18 mouse cellular contexts compared by ENCODE assay signal in genomic region chr7:54622436-54622835, GRCm38 (mm10).
"Had no signal": no experiment of that assay in that cellular context is flagged by ENCODE, and none has a peak within 500 bp of the region (broad histone marks: within the 10 kb centered on the region; RNA-seq: fewer than 3 reads in every experiment).

No protein-coding gene starts in this region.

- H3K27ac ChIP-seq: midbrain, embryonic 10.5 days; midbrain, embryonic 12.5 days; neural tube, embryonic 13.5 days; neural tube, embryonic 15.5 days had no signal

- H3K27me3 ChIP-seq: midbrain, embryonic 12.5 days; neural tube, embryonic 13.5 days; neural tube, embryonic 15.5 days had no signal

- ATAC-seq: midbrain, embryonic 16.5 days had no signal

- H3K9ac ChIP-seq: lung, embryonic 14.5 days; midbrain, embryonic 12.5 days; neural tube, embryonic 13.5 days; neural tube, embryonic 15.5 days had no signal

- H3K4me2 ChIP-seq: lung, embryonic 14.5 days; midbrain, embryonic 12.5 days; neural tube, embryonic 13.5 days; neural tube, embryonic 15.5 days had no signal

- DNase-seq: lung, embryonic 14.5 days; lung, postnatal 10 days; lung, postnatal 4 days; midbrain, embryonic 14.5 days; retina, postnatal 1 day; right cerebral cortex, adult 18-20 months; right cerebral cortex, postnatal 25 days; right cerebral cortex, postnatal 4 days; spleen, adult 18-20 months; thymus, adult 18-20 months; thymus, postnatal 14 days; thymus, postnatal 36 days had no signal

- H3K36me3 ChIP-seq: midbrain, embryonic 10.5 days; midbrain, embryonic 12.5 days; neural tube, embryonic 13.5 days; neural tube, embryonic 15.5 days had no signal

- H3K9me3 ChIP-seq: midbrain, embryonic 10.5 days; midbrain, embryonic 12.5 days; neural tube, embryonic 13.5 days; neural tube, embryonic 15.5 days had no signal

- H3K4me1 ChIP-seq: midbrain, embryonic 10.5 days; midbrain, embryonic 12.5 days; neural tube, embryonic 13.5 days; neural tube, embryonic 15.5 days had no signal

- H3K4me3 ChIP-seq: midbrain, embryonic 10.5 days; midbrain, embryonic 12.5 days; myocyte; neural tube, embryonic 13.5 days; neural tube, embryonic 15.5 days had no signal
